Mouse (Mus musculus) ES-E14 (cell line): ENCODE measurements around the gene Siglece.

Experiments used
- CHD2 ChIP-seq: IDR thresholded peaks from 2 replicates; pipeline ENCODE4 v1.6.1; 2014; ENCODE audit warnings: mild to moderate bottlenecking, low read depth, low read length, inconsistent platforms
- HCFC1 ChIP-seq: IDR thresholded peaks from 2 replicates; pipeline ENCODE4 v1.6.1; 2012; ENCODE audit warnings: low read length, inconsistent platforms, borderline replicate concordance; ENCODE audit not compliant: insufficient read depth
- MAFK ChIP-seq: IDR thresholded peaks from 2 replicates; pipeline ENCODE4 v1.6.1; 2014; ENCODE audit warnings: mild to moderate bottlenecking, low read depth, low read length, inconsistent platforms; ENCODE audit not compliant: insufficient read depth
- ZC3H11A ChIP-seq: IDR thresholded peaks from 2 replicates; pipeline ENCODE4 v1.6.1; 2012; ENCODE audit warnings: low read depth, mild to moderate bottlenecking, inconsistent platforms, low read length, borderline replicate concordance
- ZNF384 ChIP-seq: IDR thresholded peaks from 2 replicates; pipeline ENCODE4 v1.6.1; 2012; ENCODE audit warnings: low read depth, low read length, inconsistent platforms

DNA sequence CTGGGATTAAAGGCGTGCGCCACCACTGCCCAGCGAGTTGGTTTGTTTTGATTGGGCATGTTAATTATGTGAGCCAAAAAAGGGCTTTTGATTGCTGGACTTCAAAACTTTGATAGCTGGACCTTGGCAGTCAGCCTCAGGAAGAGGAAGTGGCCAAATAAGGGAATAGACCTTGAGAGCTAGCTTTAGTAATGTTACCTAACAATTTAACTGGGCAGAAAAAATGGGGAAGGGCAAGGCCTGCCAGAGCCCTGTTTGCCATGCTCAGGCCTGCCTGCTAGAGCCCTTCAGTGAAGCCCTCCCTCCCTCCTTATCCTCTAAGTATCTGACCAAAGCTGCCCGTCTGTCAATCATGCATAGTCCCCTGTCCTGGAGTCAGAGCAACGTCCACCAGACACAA is 17.4 kb downstream of the Siglece start:
- no peak for TF ChIP-seq ZC3H11A
- no peak for TF ChIP-seq MAFK
- no peak for TF ChIP-seq CHD2
- TF ChIP-seq HCFC1 = no peak
- no peak for TF ChIP-seq ZNF384
